Mouse (Mus musculus): Measurements from ENCODE around the gene Prpsap1. TPM values are rescaled to one million over a fixed set of nuclear protein-coding genes. Genes with fewer than 3 reads are reported as not detected.

The Prpsap1 gene
- polyA plus RNA-seq, 1 experiment from 2014 or later = 89.5 TPM

DNA sequence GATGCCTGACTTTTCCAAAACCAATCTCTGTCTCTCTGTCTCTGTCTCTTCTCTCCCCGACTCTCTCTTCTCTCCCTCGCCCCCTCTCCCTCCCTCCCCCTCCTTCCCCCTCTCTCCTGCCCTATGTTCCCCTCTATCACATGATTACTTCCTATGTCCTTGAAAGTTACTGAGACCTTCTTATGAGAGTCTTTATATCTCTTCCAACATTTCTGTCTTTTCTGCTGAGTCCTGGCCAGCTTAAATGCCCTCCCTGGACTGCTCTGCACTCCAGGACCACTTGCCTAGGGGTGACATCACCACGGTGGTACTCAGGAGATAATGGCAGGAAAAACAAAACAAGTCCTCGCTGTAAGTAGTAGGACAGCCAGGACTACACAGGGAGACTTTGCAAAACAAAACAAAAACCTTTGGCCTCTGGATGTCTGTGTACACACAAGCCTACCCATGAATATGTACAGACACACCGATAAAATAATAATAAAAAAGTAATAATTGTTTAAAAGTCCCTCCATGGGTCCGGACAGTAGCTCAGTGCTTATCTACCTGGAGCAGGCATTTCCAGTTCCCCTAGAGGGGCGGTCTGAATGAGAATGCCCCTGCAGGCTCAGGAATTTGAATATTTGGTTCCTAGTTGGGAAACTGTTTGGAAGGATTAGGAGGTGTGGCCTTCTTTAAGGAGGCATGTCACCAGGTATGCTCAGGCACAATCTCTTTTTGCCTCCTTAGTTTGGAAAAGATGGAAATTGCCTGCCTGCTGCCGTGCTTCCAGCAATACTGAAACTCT lies 69.2 kb downstream of the Prpsap1 start:
- no peak overlapping the region for H3K4me3 ChIP-seq (ENCODE audit: low read depth, low read length)
- ATAC-seq (no peak), DNase-seq (ENCODE audit: low spot score) (no peak)
- 0 out of 2 replicates have a peak, but pooled peaks cover 3% of the 10 kb centered on the region for H3K4me1 ChIP-seq (ENCODE audit: insufficient read depth, low read depth, low read length)
- TF ChIP-seq CTCF (IDR thresholded peaks at IDR 0.05) = no peak
- no peak for TF ChIP-seq EP300 (IDR thresholded peaks at IDR 0.05)
- H3K36me3 ChIP-seq (ENCODE audit: insufficient read depth, low read length) = no peaks in the 10 kb centered on the region
- no peak overlapping the region for H3K9ac ChIP-seq (replicated peaks; ENCODE audit: low read depth)
- no peaks in the 10 kb centered on the region for H3K27me3 ChIP-seq (replicated peaks; ENCODE audit: insufficient read depth, low read length)
- 30% methylated on average over 8 of the region's 8 CpGs for WGBS
- H3K4me2 ChIP-seq (replicated peaks; ENCODE audit: low read depth, low read length) = no peak overlapping the region
- H3K27ac ChIP-seq (ENCODE audit: low read length) = peak overlapping the region; percentile 66
- H3K9me3 ChIP-seq (ENCODE audit: low read length) = no peaks in the 10 kb centered on the region

DNA sequence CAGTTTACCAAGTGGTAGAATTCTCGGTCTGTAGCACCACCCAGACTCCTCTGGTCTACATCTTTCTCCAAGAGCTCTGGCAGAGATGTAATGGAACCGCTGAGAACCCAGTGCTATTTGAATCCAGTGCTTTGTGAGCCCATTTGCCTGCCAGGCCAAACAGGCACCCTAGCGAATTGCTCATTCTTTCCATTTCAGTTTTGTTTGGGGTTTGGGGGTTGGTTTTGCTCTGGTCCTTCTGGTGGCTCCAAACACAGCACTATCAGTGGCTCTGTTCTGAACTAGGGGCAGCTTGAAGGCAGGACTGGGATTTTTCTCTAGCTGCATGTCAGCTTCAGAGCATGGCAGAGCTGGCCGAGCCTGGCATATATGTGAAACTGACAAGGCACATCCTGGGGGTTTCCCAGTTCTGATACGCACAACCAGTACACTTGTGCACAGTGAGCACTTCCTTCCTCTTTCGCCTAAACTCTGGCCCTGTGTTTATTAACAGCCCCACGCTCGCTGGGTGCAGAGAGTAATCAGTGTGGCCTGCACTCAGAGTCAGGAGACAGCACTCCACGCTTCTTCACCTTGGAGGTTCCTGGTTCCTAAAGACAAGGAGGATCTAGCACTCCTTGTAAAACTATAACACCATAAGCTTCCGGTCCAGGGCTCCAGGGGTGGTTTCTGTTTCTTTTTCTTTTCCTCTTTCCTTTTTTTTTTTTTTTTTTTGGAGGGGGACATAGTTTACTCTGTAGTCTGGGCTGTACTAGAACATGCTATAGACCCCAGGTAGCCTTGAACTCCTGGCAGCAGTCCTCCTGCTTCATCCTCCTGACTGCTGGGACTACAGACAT lies 70.0 kb downstream of the Prpsap1 start:
- DNase-seq (ENCODE audit: low spot score) (peak; percentile 49), ATAC-seq (peak; percentile 71)
- Histone ChIP-seq H3K4me3 (ENCODE audit: low read depth, low read length) (no peak overlapping the region), H3K9me3 (ENCODE audit: low read length) (no peaks in the 10 kb centered on the region), H3K4me2 (replicated peaks; ENCODE audit: low read depth, low read length) (no peak overlapping the region), H3K4me1 (ENCODE audit: insufficient read depth, low read depth, low read length) (0 out of 2 replicates have a peak, but pooled peaks cover 3% of the 10 kb centered on the region), H3K27me3 (replicated peaks; ENCODE audit: insufficient read depth, low read length) (no peaks in the 10 kb centered on the region), H3K9ac (replicated peaks; ENCODE audit: low read depth) (no peak overlapping the region), H3K36me3 (ENCODE audit: insufficient read depth, low read length) (no peaks in the 10 kb centered on the region), H3K27ac (ENCODE audit: low read length) (peak overlapping the region; percentile 66)
- no peak for TF ChIP-seq CTCF (IDR thresholded peaks at IDR 0.05)
- TF ChIP-seq EP300 (IDR thresholded peaks at IDR 0.05) = no peak
- WGBS = 57% methylated on average over 10 of the region's 10 CpGs

DNA sequence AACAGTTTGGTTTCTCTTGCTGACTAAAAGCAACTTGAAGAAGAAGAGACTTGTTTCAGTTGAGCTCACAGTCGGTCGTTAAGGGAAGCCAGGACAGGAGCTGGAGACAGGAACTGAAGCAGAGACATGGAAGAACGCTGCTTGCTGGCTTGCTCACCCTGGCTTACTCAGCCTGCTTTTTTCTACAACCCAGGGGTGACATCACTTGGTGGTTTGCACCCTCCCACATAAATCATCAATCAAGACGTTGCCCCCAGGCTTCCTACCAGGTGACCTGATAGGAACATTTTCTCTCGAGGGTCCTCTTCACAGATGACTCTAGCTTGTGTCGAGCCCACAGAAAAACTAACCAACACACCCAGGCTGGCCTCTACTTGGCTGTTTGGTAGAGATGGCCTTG lies 70.8 kb downstream of the Prpsap1 start:
- no peak for TF ChIP-seq EP300 (IDR thresholded peaks at IDR 0.05)
- no peak for TF ChIP-seq CTCF (IDR thresholded peaks at IDR 0.05)
- H3K9me3 ChIP-seq (ENCODE audit: low read length) = no peaks in the 10 kb centered on the region
- H3K36me3 ChIP-seq (ENCODE audit: insufficient read depth, low read length) = no peaks in the 10 kb centered on the region
- no peak for DNase-seq (ENCODE audit: low spot score)
- no peak overlapping the region for H3K4me2 ChIP-seq (replicated peaks; ENCODE audit: low read depth, low read length)
- H3K27me3 ChIP-seq (replicated peaks; ENCODE audit: insufficient read depth, low read length) = no peaks in the 10 kb centered on the region
- no peak overlapping the region for H3K4me3 ChIP-seq (ENCODE audit: low read depth, low read length)
- H3K9ac ChIP-seq (replicated peaks; ENCODE audit: low read depth) = no peak overlapping the region
- H3K4me1 ChIP-seq (ENCODE audit: insufficient read depth, low read depth, low read length) = no peaks in the 10 kb centered on the region
- WGBS = 77% methylated on average over 6 of the region's 6 CpGs
- no peak for ATAC-seq
- H3K27ac ChIP-seq (ENCODE audit: low read length) = no peak overlapping the region

DNA sequence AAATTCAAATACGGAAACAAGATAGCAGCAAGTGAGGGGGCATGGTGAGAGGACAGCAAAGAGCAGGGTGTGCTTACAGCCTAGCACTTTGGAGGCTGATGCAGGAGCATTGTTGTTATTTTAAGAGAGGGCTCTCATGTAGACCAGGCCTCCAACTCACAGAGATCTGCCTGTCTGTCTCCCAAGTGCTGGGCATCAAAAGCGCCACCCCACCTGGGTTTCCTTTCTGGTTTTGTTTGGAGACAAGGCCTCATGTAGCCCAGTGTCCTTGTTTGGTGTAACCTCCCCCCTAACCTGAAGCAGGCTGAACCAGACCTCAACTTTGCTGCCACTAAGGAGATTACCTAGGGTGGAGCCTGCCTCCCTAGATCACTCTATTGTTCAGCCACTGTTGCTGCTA lies 71.4 kb downstream of the Prpsap1 start:
- Histone ChIP-seq H3K9ac (replicated peaks; ENCODE audit: low read depth) (no peak overlapping the region), H3K4me2 (replicated peaks; ENCODE audit: low read depth, low read length) (no peak overlapping the region), H3K36me3 (ENCODE audit: insufficient read depth, low read length) (no peaks in the 10 kb centered on the region), H3K9me3 (ENCODE audit: low read length) (no peaks in the 10 kb centered on the region), H3K27me3 (replicated peaks; ENCODE audit: insufficient read depth, low read length) (no peaks in the 10 kb centered on the region), H3K4me1 (ENCODE audit: insufficient read depth, low read depth, low read length) (no peaks in the 10 kb centered on the region), H3K4me3 (ENCODE audit: low read depth, low read length) (no peak overlapping the region), H3K27ac (ENCODE audit: low read length) (no peak overlapping the region)
- WGBS = 90% methylated on average over 2 of the region's 2 CpGs
- no peak for TF ChIP-seq EP300 (IDR thresholded peaks at IDR 0.05)
- no peak for TF ChIP-seq CTCF (IDR thresholded peaks at IDR 0.05)
- ATAC-seq (no peak), DNase-seq (ENCODE audit: low spot score) (no peak)

DNA sequence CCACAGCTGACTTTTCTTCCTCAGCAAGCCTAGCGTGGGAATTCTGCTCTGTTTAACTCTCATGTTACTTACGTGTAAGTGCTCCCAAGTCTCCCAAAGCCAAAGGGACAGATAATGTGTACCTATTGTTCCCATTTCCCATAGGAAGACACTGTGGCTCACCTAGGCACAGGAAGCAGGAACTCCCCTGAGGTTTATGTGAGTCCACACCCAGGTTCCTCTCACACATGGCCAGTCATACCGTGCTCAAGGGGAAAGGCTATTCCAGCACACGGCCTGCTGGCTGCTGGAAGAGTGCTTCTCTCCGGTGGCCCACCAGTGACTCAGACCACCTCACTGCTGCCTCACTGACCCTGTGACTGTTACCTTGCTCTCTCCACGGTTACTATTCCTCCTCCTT lies 72.9 kb downstream of the Prpsap1 start:
- Histone ChIP-seq H3K27me3 (replicated peaks; ENCODE audit: insufficient read depth, low read length) (no peaks in the 10 kb centered on the region), H3K27ac (ENCODE audit: low read length) (no peak overlapping the region), H3K4me3 (ENCODE audit: low read depth, low read length) (no peak overlapping the region), H3K4me2 (replicated peaks; ENCODE audit: low read depth, low read length) (no peak overlapping the region), H3K9ac (replicated peaks; ENCODE audit: low read depth) (no peak overlapping the region), H3K9me3 (ENCODE audit: low read length) (no peaks in the 10 kb centered on the region), H3K4me1 (ENCODE audit: insufficient read depth, low read depth, low read length) (no peaks in the 10 kb centered on the region), H3K36me3 (ENCODE audit: insufficient read depth, low read length) (no peaks in the 10 kb centered on the region)
- 63% methylated on average over 6 of the region's 6 CpGs for WGBS
- DNase-seq (ENCODE audit: low spot score) (no peak), ATAC-seq (no peak)
- no peak for TF ChIP-seq CTCF (IDR thresholded peaks at IDR 0.05)
- TF ChIP-seq EP300 (IDR thresholded peaks at IDR 0.05) = no peak

Other genes with a start within 250 kb of the Prpsap1 start
- 43.0 and 47.4 TPM in 2 replicates for gene Srp68, start 220.0 kb downstream of the Prpsap1 start, polyA plus RNA-seq (2015; fragmentation: Nextera tagmentation; extraction: Ambion mirVana)
- gene Galr2, start 213.3 kb downstream of the Prpsap1 start, polyA plus RNA-seq (2015; fragmentation: Nextera tagmentation; extraction: Ambion mirVana) = 0.11 TPM in 1 of 2 replicates, not detected in the other
- gene Exoc7, start 187.0 kb downstream of the Prpsap1 start, polyA plus RNA-seq (2015; fragmentation: Nextera tagmentation; extraction: Ambion mirVana) = 41.3 and 41.9 TPM in 2 replicates
- gene Foxj1, start 158.8 kb downstream of the Prpsap1 start, polyA plus RNA-seq (2015; fragmentation: Nextera tagmentation; extraction: Ambion mirVana) = 39.8 and 44.9 TPM in 2 replicates
- 1.4 and 1.8 TPM in 2 replicates for gene Rnf157, start 81.2 kb downstream of the Prpsap1 start, polyA plus RNA-seq (2015; fragmentation: Nextera tagmentation; extraction: Ambion mirVana)
- gene Ubald2, start 60.1 kb downstream of the Prpsap1 start, polyA plus RNA-seq (2015; fragmentation: Nextera tagmentation; extraction: Ambion mirVana) = 50.4 and 56.6 TPM in 2 replicates
- 0.05 and 0.06 TPM in 2 replicates for gene Qrich2, start 28.0 kb downstream of the Prpsap1 start, polyA plus RNA-seq (2015; fragmentation: Nextera tagmentation; extraction: Ambion mirVana)
- 38.6 and 56.3 TPM in 2 replicates for gene Sphk1, start 36.7 kb upstream of the Prpsap1 start, polyA plus RNA-seq (2015; fragmentation: Nextera tagmentation; extraction: Ambion mirVana)
- gene Ube2o, start 87.2 kb upstream of the Prpsap1 start, polyA plus RNA-seq (2015; fragmentation: Nextera tagmentation; extraction: Ambion mirVana) = 9.1 and 9.8 TPM in 2 replicates
- 0.26 TPM in 1 of 2 replicates, not detected in the other for gene Aanat, start 92.2 kb upstream of the Prpsap1 start, polyA plus RNA-seq (2015; fragmentation: Nextera tagmentation; extraction: Ambion mirVana)
- gene Rhbdf2, start 132.8 kb upstream of the Prpsap1 start, polyA plus RNA-seq (2015; fragmentation: Nextera tagmentation; extraction: Ambion mirVana) = 23.5 and 27.9 TPM in 2 replicates
- 10.9 and 16.4 TPM in 2 replicates for gene Prcd, start 159.3 kb upstream of the Prpsap1 start, polyA plus RNA-seq (2015; fragmentation: Nextera tagmentation; extraction: Ambion mirVana)
- gene Cygb, start 160.1 kb upstream of the Prpsap1 start, polyA plus RNA-seq (2015; fragmentation: Nextera tagmentation; extraction: Ambion mirVana) = 27.3 and 32.0 TPM in 2 replicates

Measured in lung, postnatal 0 days (tissue).